ENCODE assay signal across 9 mouse cellular contexts in the genomic region with DNA sequence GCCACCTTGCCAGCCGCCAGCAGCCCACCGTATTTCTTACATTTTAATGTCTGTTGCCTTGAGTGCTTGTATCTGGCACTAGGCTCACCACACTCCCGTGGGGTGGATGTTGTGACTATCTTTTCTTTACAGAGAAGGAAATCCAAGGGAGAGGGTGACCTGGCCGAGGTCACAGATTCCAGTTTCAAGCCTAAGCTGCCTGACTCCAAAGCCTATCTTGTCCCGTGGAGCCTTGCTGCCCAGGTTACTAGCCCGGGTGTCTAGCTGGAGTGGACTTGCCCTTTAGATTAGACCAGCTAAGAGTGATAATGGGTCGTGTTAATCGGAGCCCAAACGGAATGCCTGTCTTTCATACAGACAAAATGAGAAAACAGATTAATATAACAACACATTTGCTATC. TPM values are rescaled to one million over a fixed set of nuclear protein-coding genes. Genes with fewer than 3 reads are reported as not detected.
DNase-seq lines count a peak whose midpoint lies in the region; ATAC-seq and TF ChIP-seq lines count a peak whose summit lies in the region.
"Had no signal": no experiment of that assay in that cellular context is flagged by ENCODE, and none has a peak within 500 bp of the region (broad histone marks: within the 10 kb centered on the region; RNA-seq: fewer than 3 reads in every experiment).

No protein-coding gene starts in this region.

- no peak for ATAC-seq in kidney, embryonic 15.5 days (replicated peaks; ENCODE audit: low FRiP score)
- no peak for ATAC-seq in intestine, embryonic 15.5 days
- no peak for ATAC-seq in neural tube, embryonic 12.5 days (ENCODE audit: low FRiP score, low read depth)

- WGBS in kidney, embryonic 15.5 days: 27% methylated on average over 9 of the region's 9 CpGs
- WGBS in intestine, embryonic 15.5 days: 45% methylated on average over 9 of the region's 9 CpGs
- WGBS in neural tube, embryonic 12.5 days: 22% methylated on average over 9 of the region's 9 CpGs

- no peaks in the 10 kb centered on the region for H3K27me3 ChIP-seq in kidney, embryonic 15.5 days
- no peaks in the 10 kb centered on the region for H3K27me3 ChIP-seq in intestine, embryonic 15.5 days (replicated peaks)
- H3K27me3 ChIP-seq in neural tube, embryonic 12.5 days (replicated peaks): no peaks in the 10 kb centered on the region

- no peak for TF ChIP-seq POLR2A in embryonic fibroblast, embryonic 13.5 days (IDR thresholded peaks at IDR 0.05; ENCODE audit: low read depth, low read length)

- no peak overlapping the region for H3K9ac ChIP-seq in kidney, embryonic 15.5 days
- H3K9ac ChIP-seq in intestine, embryonic 15.5 days: no peak overlapping the region
- H3K9ac ChIP-seq in neural tube, embryonic 12.5 days: peak overlapping the region; percentile 66; the same call in 1 of the 2 replicates
- H3K9ac ChIP-seq: liver, embryonic 14.5 days had no signal

- TF ChIP-seq CTCF in embryonic fibroblast, embryonic 13.5 days (IDR thresholded peaks at IDR 0.05; ENCODE audit: borderline replicate concordance, insufficient read depth, low read length): no peak

- H3K9me3 ChIP-seq in kidney, embryonic 15.5 days (replicated peaks): no peaks in the 10 kb centered on the region
- H3K9me3 ChIP-seq in intestine, embryonic 15.5 days: no peaks in the 10 kb centered on the region
- no peaks in the 10 kb centered on the region for H3K9me3 ChIP-seq in neural tube, embryonic 12.5 days

- no peak for DNase-seq in kidney, adult 11 months
- no peak for DNase-seq in thymus, postnatal 4 days
- no peak for DNase-seq in frontal cortex, postnatal 36 days (ENCODE audit: low spot score in 2 of 2)
- DNase-seq in spleen, adult 12 weeks (ENCODE audit: low spot score): no peak

- H3K4me2 ChIP-seq in kidney, embryonic 15.5 days: peak overlapping the region; percentile 74
- peak overlapping the region; percentile 93; the same call in 1 of the 2 replicates for H3K4me2 ChIP-seq in intestine, embryonic 15.5 days (replicated peaks)
- peak overlapping the region; percentile 68 for H3K4me2 ChIP-seq in neural tube, embryonic 12.5 days (replicated peaks)

- peak overlapping the region; percentile 99 for H3K27ac ChIP-seq in kidney, embryonic 15.5 days
- peak overlapping the region; percentile 100 for H3K27ac ChIP-seq in embryonic fibroblast, embryonic 13.5 days (ENCODE audit: insufficient read depth, low read length)
- peak overlapping the region; percentile 97 for H3K27ac ChIP-seq in intestine, embryonic 15.5 days
- H3K27ac ChIP-seq in neural tube, embryonic 12.5 days: peak overlapping the region; percentile 95
- H3K27ac ChIP-seq: liver, embryonic 14.5 days had no signal

- peak overlapping the region; percentile 44; the same call in 1 of the 2 replicates for H3K4me3 ChIP-seq in kidney, embryonic 15.5 days (replicated peaks)
- H3K4me3 ChIP-seq in embryonic fibroblast, embryonic 13.5 days (ENCODE audit: insufficient read depth, low read length): no peak overlapping the region
- H3K4me3 ChIP-seq in intestine, embryonic 15.5 days (replicated peaks): no peak overlapping the region
- no peak overlapping the region for H3K4me3 ChIP-seq in neural tube, embryonic 12.5 days

- no peaks in the 10 kb centered on the region for H3K36me3 ChIP-seq in kidney, embryonic 15.5 days
- no peaks in the 10 kb centered on the region for H3K36me3 ChIP-seq in intestine, embryonic 15.5 days
- no peaks in the 10 kb centered on the region for H3K36me3 ChIP-seq in neural tube, embryonic 12.5 days

- peaks cover 45% of the 10 kb centered on the region for H3K4me1 ChIP-seq in kidney, embryonic 15.5 days
- peaks cover 16% of the 10 kb centered on the region for H3K4me1 ChIP-seq in embryonic fibroblast, embryonic 13.5 days (ENCODE audit: control insufficient read depth, insufficient read depth, low read length)
- peaks cover 28% of the 10 kb centered on the region for H3K4me1 ChIP-seq in intestine, embryonic 15.5 days (replicated peaks)
- peaks cover 45% of the 10 kb centered on the region for H3K4me1 ChIP-seq in neural tube, embryonic 12.5 days

RNA-seq across cellular contexts. Expression of gene Id3, which starts 9.5 kb away (rescaled TPM):
- 862 and 905 TPM in 2 replicates for polyA plus RNA-seq in kidney, embryonic 15.5 days (2015; fragmentation: Nextera tagmentation; extraction: Ambion mirVana)
- 201 and 239 TPM in 2 replicates for polyA plus RNA-seq in embryonic fibroblast, embryonic 13.5 days (2011; ENCODE audit: insufficient read length, low read depth, missing spikeins)
- 269 and 285 TPM in 2 replicates for polyA plus RNA-seq in intestine, embryonic 15.5 days (2015; fragmentation: Nextera tagmentation; extraction: Ambion mirVana)
- 325 and 330 TPM in 2 replicates for polyA plus RNA-seq in neural tube, embryonic 12.5 days (2016; fragmentation: Nextera tagmentation; extraction: Ambion mirVana)

RNA-seq across cellular contexts. Expression of gene E2f2, which starts 38.4 kb away (rescaled TPM):
- 9.7 and 10.5 TPM in 2 replicates for polyA plus RNA-seq in kidney, embryonic 15.5 days (2015; fragmentation: Nextera tagmentation; extraction: Ambion mirVana)
- 0.78 and 1.1 TPM in 2 replicates for polyA plus RNA-seq in embryonic fibroblast, embryonic 13.5 days (2011; ENCODE audit: insufficient read length, low read depth, missing spikeins)
- polyA plus RNA-seq in intestine, embryonic 15.5 days (2015; fragmentation: Nextera tagmentation; extraction: Ambion mirVana): 8.1 and 9.8 TPM in 2 replicates
- polyA plus RNA-seq in neural tube, embryonic 12.5 days (2016; fragmentation: Nextera tagmentation; extraction: Ambion mirVana): 9.5 and 10.4 TPM in 2 replicates
